Mouse (Mus musculus): ENCODE measurements around the gene Ankrd22.
"Not testable (repeated sequence)": the region's sequence is repeated elsewhere in the genome, so short reads cannot be mapped to it uniquely, and the experiment has no call there.

Gene Ankrd22

DNA sequence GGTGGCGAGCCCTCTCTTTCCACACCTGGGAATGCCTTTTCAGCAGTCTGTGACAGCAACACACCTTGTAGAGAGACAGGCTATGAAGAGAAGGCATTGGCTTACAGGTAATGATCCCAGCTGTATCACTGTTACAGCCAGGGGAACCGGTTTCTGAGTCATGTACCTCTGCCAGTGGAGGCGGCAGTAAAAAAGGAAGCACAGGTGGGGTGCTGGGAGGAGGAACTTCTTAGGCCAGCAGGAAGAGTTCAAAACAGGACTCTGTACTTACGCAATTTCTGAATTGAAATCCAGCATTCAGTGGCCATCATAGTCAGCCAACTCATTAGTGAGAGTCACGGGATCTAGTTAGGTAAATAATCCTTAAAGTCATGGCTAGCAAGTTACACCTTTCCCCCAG, at the start of gene Ankrd22:
Ankrd22 (minus strand) TSS at position 163 of the 400 bp plus-strand sequence.
- no peak for DNase-seq (ENCODE audit: low spot score)

DNA sequence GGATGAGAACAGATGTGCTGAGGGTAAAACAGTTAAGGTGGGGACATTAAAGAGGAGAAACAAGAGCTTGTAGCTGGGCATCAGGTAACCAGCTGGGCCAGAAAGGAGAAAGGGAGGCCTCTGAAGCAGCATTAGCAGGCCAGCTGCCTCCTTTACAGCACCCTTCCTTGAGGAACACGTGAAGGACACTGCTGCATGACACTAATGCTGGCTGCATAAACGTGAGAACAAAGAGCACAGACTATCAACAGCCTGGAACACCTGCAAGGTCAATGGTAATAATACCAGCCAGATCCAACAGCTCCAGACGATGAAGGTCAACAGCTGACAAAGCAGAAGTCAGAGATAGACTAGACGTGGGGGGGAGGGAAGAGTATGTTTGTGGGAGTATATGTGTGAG, 48.3 kb upstream of the Ankrd22 start:
- DNase-seq (ENCODE audit: low spot score) = no peak

DNA sequence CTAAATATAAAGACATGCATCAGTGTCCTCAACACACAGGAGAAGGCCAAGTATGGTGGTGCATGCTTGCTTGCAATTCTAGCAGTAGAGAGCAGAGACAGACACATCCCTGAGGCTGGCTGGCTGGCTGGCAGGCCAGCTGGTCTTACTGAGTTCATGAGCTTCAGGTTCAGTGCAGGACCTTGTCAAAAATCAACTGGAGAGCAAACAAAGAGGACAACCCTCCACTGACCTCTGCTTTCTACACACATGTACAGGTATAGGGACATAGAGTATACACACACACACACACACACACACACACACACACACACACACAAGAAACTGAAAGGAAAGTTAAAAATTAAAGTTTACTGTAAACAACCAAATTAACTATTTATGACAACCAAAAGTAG, 47.4 kb upstream of the Ankrd22 start:
- no peak for DNase-seq (ENCODE audit: low spot score)

DNA sequence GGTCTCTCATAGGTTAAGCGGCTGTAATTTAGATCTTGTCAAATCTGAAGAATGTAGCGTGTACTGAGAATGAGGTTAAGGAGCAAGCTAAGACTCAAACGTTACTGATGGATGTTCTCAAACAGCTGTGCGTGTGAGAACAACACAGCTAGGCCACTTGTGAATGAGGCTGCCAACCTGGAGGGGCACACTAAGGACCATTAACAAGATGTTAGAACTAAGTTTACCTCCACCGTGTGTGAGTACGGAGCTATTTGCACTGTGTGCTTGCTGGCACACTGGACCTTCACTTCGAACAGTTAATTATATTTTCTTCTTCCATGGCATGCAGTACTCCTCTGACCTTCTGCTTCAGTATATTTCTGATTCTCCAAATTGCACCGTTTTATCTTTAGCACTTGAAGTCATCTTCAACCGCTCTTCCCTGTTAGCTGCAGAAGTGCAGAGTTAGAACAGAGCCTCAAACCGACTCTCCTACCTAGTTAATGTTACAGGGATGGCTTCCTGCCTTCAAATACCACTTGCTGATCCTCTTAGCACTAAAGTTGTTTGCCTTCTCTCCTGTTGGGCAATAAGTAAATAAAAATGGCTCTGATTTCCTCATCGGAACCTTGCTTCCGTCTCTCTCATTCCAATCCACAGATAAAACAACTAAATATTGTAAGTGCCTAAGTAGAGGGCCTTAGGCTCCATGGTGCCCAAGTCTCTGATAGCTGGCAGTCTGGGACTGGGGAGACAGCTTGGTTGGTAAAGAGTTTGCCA, 46.8 kb upstream of the Ankrd22 start:
- DNase-seq (ENCODE audit: low spot score) = no peak

DNA sequence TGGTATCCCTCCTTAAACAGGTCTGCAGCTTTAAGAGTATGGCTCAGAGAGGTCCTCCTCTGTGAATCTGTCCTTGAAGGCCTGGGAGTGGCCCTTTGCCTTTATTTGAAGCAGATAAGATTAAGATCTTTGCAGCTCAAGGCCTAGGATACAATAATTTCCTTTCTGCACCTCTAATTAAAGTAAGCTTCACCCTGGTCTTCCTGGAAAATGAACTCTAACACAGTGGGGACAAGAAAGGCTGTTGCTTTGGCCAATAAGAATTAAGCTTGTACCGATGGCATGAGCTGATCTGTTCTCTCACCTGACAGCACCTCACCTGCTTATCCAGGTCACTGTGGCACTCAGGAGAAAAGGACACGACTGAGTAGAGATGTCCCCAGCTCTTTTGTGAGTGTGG, 45.0 kb upstream of the Ankrd22 start:
- DNase-seq (ENCODE audit: low spot score) = no peak

DNA sequence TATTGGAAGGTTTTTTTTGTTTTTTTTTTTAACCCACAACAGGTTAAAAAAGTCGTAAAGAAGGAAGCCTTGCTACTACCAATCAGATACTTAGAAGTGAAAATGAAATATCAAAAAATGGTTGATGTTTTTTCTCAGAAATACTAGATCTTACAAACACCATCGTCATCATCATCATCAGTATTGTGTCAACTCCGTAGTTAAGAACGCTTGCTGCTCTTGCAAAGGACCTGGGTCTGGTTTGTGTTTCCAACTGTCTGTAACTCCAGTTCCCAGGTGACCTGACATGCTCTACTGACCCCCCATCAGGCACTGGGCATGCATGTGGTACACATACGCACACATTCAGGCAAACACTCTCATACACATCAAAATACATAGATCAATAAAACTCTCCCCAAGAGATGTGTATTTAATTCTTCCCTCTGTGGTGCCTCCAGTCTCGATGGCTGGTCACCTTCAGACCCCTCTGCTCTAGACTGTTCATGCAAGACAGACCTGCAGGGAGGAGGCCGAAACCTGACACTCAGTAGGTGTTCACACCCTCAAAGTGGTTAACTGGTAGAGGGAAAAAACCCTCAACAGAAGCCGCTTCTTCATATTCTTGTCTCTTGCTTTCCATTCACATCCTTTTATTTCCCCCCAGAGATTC, 44.2 kb upstream of the Ankrd22 start:
- DNase-seq (ENCODE audit: low spot score) = no peak

DNA sequence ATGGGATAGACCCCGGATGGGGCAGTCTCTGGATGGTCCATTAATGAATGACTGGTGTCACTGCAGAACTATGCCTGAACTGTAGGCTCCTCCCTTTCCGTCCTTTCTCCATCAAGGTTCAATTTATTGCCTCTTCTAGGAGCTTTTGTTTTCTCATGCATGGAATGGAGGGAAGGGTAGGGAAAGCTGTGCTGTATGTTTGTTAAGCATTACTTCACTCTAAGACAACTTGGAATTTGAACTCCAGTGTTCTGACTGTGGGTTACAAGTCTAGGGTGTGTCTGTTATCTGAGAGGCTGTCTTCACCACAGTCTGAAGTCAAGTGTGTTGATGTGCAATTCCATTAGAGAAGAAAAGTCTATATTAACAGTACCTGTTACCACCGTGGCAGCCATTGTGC, 43.2 kb upstream of the Ankrd22 start:
- DNase-seq (ENCODE audit: low spot score) = no peak

DNA sequence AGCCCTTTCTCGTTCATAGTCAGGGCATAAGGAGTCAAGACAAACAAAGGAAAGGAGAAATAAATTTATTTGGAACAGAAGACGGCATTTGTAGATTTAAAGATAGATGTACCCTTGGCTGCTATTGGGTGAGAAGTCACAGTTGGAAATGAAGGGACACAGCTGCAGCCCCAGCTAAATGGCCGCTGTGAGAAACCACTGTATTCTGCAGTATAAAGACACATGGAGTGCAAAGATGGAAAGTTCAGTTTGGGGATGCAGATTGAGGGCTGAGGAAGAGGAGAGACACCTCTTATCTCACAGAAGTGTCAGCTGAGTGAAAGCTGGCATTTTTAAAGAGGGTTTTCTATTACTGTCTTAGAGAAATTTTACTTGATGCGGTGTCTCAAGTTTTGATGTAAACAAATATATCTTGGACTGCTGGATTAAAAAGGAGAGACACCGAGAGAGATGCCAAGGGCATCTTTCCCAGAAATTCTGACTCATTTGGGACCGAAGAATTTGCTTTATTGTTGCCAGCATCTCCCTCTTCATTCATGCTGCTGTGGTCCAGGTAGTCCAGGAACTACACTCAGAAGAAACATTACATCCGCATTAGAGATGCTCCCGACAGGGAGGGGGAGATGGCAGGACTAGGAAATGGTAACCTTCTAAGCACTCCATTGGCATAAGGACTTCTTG, 41.0 kb upstream of the Ankrd22 start:
- no peak for DNase-seq (ENCODE audit: low spot score)

DNA sequence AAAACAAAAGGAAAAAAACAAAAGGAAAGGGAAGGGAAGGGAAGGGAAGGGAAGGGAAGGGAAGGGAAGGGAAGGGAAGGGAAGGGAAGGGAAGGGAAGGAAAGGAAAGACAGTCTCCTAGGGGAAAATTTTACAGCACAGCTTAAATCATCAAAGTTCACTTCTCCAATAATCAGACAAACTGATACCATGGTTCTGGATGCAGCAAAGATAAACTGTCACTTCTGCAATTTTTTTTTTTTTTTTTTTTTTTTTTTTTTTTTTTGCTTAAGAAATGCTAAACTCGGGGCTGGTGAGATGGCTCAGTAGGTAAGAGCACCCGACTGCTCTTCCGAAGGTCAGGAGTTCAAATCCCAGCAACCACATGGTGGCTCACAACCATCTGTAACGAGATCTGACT, 40.3 kb upstream of the Ankrd22 start:
- not testable (repeated sequence) for DNase-seq (ENCODE audit: low spot score)

DNA sequence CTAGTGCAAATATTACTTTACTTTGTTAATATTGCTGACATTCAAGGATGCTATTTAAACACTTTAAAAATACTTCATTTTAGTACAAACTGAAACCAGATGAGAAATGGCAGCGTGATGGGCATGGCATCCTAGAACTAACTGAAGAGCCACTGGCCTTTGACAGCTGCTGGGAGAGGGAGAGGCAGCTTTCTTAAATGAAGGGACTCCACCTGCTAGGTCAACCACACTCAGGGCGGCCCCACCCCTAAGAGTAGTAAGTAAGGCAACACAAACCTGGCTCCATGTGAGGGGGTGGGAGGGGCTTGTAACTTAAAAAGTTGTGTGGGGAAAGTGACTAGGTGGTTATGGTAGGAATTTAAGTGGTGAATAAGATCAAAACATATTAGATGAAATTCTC, 36.8 kb upstream of the Ankrd22 start:
- DNase-seq (ENCODE audit: low spot score) = no peak

DNA sequence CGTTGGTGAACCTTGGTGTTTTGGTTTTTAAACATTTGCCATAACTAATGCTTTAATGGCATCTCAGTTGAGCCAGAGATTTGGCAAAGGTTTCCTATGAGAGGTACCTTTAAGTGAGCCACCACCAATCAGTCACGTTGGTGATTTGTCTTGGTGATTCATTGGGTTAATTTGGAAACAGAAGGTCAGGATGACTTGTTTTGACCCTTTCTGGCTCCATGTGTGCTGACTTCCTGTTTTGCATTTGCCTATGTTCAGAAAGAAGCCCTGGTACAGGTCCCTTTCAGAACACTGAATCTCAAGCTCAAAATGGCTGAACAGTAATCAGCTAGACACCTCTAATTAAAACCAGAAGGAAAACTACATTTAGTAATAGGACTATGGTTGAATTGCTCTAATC, 33.6 kb upstream of the Ankrd22 start:
- DNase-seq (ENCODE audit: low spot score) = no peak

DNA sequence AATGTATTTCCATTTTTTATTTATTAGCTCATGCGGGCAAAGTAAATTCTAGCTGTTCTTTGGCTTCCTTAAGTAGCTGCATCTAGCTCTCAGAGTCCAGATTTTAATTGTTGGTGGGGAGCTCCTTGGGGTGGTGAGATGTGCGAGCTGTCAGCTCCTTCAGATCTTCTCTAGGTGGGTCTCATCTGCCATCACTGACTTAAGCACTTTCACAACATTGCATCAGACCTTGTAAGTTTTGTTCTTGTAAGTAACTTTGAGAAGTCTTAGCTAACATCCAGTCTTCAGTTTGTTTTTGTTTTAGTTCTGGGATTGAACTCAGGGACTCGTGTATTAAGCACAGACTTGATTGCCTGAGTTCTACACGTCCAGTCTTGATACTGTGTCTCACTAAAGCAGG, 33.0 kb upstream of the Ankrd22 start:
- no peak for DNase-seq (ENCODE audit: low spot score)

DNA sequence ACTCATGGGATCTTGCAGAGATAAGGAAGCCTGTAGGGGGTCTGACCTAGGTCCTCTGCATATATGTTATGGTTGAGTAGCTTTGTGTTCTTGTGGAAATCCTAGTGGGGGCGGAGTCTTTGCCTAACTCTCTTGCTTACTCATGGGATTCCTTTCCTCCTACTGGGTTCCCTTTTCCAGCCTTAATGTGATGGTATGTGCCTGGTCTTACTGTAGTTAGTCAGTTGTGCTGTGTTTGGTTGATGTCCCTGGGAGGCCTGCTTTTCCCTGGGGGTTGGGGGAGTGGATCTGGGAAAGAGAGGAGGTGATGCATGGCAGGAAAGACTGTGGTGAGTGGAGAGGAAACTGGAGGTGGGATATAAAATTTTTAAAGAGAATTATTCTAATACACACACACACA, 32.2 kb upstream of the Ankrd22 start:
- DNase-seq (ENCODE audit: low spot score) = no peak

DNA sequence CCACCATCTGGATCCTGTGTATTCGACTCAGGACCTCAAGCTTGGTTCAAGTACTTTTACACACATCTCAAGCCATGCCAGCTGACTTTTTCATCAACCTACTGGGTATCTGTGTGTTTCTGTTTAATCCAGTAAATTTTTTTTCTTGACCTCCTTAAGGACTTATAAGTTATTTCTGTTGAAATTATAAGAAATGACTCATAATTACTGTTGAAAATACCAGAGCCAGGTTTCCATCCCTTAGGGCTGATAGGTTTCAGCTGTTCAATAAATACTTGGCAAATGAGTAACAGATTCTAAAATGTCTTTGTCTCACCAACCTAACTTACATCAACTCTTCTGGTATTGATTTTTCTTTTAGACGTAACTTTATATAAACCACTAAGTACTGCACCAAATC, 29.2 kb upstream of the Ankrd22 start:
- no peak for DNase-seq (ENCODE audit: low spot score)

DNA sequence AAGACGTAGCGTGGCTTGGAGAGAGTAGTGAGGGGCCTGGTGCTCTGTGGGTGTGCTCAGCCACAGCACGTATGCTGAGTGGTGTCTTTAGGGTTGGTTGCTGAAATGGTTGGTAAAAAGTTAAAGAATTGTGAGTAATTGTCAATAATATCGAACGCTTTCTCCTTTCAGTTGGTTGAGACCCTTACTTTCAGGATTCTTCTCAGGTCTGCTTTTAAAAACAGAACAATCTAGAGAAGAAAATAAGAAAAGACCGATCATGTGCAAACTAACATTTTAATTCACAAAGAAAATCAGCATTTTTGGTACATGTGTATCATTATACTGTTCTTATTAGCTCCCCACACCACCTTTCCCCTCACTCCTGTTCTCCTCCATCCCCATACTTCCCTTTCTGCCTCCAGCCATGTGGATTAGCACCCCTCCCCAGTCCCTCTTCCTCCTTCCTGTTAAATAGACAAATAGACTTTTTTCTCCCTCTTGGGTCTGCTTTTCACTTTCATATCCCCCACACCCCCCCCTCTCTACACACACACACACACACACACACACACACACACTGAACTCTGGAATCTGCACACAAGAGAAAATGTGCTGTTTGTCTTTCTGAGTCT, 28.4 kb upstream of the Ankrd22 start:
- no peak for DNase-seq (ENCODE audit: low spot score)

DNA sequence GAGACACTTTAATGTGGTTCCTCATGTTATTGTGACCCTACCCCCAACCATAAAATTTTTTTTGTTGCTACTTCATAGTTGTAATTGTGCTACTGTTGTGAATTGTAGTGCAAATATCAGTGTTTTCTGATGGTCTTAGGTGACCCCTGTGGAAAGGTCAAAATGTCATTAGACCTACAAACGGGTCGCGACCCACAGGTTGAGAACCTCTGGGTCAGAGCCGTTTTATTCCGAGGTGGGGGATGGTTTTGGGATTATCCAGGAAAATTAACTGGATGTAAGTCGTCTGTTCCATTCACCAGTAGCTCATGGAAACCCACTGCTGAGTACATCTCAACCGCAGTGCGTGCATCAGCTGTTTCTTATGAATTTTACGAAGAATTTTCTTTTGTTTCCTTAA, 27.8 kb upstream of the Ankrd22 start:
- no peak for DNase-seq (ENCODE audit: low spot score)

DNA sequence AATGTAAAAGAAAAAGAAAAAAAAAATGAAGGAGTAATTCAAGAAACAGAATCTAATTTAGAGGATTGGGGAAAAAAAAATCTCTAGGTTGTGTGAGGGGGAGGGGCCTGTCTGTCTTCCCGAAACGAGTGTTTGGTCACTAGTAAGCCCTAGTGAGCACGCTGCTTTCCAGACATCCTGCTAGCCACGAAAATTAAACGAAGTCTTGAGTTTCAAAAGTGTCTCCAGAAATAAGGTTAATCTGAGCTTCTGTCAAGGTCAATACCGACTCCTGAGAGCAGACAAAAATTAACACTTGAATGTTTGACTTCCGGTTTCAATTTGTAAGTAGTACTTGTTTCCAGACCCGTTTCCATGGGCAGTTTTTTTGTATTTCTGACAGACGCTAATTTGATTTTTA, 27.3 kb upstream of the Ankrd22 start:
- no peak for DNase-seq (ENCODE audit: low spot score)

DNA sequence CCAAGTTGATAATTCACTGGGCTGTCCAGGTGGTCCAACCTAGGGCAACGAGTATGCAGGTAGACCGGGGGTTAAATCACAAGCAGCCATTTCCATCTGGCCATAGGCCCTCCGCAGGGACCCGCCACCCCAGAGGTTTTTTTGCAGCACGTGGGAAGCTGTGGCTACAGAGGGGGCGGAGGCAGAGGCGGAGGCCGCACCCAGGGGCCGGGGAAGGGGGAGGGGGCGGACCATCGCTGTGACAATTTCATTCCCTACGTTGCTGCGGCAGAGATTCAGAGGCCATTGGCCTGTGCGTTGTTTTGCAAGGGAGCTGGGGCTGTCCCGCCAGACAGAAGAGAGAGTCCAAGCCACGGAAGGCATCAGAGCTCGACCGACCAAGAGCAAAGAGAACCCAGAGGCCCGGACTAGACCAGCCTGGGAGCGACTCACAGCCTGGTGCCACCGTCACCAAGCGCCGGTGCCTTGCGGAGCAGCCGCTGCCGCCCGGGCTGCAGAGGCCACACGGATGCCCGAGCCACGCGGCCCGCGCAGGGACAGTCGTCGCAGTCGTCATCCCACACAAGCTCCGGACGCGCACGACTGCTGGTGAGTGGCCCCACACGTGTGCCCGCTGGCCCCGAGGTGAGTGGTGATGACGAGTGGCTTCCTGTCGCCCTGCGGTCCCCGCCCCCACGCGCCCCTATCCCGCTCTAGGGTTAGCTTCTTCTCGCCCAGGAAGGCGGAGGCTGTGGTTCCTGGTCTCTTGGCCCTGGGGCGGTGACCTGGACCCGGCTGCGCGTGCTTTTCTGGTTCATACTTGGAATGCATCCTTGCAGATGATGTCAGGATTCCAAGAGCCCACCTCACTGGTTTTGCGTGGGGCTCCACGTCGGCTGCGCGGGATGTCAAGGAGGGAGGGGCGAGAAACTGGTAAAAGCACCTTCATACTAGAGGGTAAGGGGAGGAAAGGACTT, 26.4 kb upstream of the Ankrd22 start, which contains the start of gene Stambpl1:
Stambpl1 (plus strand) TSS at position 222 of the 956 bp plus-strand sequence.
- peak; percentile 39 for DNase-seq (ENCODE audit: low spot score)

DNA sequence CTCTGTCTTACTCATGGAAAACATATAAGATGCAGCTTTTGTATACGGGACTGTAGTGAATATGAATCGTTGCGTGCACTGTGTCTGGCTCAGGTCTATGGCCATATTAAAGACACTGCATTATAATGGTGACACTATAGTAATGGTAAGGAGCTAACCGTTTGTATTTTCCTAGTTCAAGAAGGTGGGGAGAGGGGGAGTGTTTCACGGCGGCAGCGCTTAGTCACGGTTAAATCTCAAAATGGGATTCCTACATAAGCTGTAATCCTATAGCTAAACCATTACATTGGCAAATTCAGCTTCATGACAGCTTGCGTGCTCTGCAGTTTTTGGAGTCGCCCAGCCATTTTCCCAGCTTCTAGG, 25.8 kb upstream of the Ankrd22 start:
- DNase-seq (ENCODE audit: low spot score) = no peak

DNA sequence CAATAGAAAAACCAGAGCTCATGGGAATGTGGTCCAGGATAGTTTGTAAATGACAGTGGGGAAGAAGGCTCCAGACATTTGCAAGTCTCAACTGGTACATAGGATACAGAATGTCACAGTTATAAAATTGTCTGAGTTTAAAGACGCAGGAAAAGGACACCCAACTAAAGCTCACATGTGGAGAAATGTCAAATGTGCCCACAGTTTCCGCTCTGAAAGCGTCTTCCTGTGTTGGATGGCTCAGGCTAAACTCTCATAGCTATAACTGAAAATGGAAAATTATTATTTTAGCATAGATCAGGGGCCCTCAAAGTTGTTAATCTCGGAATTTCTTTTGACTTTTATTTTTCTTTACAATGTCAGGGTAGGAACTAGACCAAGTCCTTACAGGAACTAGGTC, 21.0 kb upstream of the Ankrd22 start:
- no peak for DNase-seq (ENCODE audit: low spot score)

DNA sequence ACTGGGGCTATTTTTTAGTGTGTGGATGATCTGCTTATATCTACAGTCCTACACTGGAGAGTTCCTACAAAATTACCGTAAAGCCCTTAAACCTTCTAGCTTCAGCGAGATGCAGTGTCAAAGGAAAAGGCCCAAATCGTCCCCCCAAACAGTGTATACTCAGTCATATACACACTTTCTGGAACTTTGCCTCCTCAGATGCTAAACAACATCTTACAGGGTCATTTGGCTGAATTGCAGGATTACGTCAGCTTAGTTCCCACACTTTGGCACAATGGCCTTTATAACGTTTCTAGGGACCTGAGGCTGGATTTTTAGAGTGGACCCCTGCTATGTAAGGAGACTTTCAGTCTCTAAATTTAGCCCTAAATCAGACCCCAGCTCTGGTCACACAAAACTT, 16.6 kb upstream of the Ankrd22 start:
- no peak for DNase-seq (ENCODE audit: low spot score)

DNA sequence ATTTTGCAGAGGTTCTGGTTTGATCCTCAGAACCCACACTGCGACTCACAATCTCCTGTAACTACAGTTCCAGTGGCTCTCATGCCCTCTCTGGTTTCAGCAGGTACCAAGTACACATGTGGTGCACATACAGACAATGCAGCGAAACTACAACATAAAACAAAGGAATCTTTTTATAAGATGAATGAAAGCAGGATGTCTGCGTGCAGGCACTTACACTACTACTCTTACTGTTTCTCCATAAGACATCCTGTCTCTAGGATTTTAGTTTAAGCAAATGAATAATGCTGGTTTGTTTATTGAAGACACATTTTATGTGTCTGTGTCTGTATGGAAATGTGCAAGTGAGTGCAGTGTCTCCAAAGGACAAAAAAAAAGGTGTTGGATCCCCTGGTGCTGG, 15.4 kb upstream of the Ankrd22 start:
- DNase-seq (ENCODE audit: low spot score) = no peak

All from ovary, postnatal 10 days (tissue).